Mouse (Mus musculus) small intestine, adult 10 weeks (tissue): ENCODE measurements around the gene Top2a. TPM values are rescaled to one million over a fixed set of nuclear protein-coding genes. Genes with fewer than 3 reads are reported as not detected.

ENCODE experiments used
- polyA plus RNA-seq: library from polyadenylated mRNA; stranded (reverse); fragments of 350-450 nt; fragmentation: Illumina TruSeq; extraction: RNeasy Lipid Tissue Mini Kit (QIAGEN cat#74804); gene quantifications from one replicate; pipeline ENCODE4 v1.2.3, GENCODE M21; 2014; ENCODE audit warnings: low replicate concordance

Gene Top2a
- polyA plus RNA-seq: 70.6 TPM

DNA sequence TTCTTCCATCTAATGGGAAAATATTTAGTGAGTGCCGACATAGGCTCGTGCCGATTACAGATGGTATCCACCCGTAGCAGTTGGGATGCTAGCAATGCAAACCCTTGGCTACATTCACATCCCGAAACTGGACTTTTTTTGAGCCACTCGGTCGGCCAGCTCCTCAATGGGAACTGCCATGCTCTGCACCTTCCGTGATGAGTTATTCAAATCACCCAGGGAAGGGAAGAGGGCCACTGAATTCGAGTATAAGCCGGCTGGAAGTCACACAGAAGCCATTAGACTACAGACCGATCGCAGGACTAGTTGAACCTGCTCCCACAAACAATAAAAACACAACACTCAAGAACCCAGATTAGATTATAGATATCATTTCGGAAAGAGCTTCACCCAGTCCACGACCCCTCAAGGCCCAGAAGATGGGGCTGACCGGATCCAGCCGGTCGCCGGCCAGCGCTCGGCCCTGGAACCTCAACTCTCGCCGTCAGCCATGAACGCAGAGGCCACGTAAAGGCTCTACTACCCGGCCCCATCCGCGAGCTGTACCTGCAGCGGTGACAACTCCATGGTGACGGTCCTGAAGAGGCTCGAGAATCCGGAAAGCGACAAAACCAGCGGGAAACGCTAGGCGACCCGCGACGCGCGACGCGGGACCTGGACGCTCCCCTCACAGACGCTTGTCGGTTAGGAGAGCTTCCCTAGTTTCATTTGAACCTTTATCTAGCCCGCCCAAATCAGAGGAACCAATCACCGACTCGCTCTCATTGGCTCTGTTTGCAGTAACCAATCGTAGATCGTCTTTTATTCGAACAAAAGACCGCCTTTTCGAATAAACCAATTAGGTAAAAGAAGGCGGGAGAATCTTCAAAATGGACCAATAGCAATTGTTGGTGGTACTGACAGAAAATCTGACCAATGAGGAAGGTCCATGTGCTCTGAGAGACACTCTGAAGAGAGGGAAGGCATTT, at the start of gene Top2a:
TSS of gene Top2a (minus strand) at position 690 of the 968 bp plus-strand sequence.

DNA sequence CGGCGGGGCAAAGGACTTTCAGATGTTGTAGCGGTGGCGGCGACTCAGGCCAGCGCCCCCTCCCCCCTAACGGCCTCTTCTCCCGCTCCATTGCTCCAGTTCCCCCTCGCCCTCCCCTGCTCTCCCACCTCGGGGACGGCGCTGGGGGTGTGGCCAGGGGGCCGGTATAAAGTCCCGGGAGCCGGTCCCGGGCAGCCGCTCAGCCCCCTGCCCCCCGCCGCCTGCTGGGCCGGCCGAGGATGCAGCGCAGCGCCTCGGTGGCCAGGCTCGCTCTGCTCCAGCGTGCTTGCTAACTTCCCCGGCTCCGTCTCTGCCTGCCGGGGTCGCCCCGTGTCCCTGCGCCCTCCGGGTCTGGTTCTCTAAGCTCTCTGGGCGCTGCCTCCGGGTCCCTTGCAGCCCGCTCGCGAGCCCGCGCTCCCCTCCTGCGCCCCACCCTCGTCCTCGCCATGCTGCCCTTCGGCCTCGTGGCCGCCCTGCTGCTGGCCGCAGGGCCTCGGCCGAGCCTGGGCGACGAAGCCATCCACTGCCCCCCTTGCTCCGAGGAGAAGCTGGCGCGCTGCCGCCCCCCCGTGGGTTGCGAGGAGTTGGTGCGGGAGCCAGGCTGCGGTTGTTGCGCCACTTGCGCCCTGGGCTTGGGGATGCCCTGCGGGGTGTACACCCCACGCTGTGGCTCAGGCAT, 17.2 kb upstream of the Top2a start, which contains the start of gene Igfbp4:
TSS of gene Igfbp4 (plus strand) at position 194 of the 679 bp plus-strand sequence.

GRCm38 (mm10) chr11:98982773-98983133, 41.2 kb downstream of the Top2a start, which contains the start of gene Gjd3:
Gene Gjd3 (minus strand): TSS chr11:98983016.

Other genes starting within 250 kb of the Top2a start
- gene Nr1d1, start 248.9 kb downstream of the Top2a start, polyA plus RNA-seq: 3.0 TPM
- gene Msl1, start 228.7 kb downstream of the Top2a start, polyA plus RNA-seq: 71.9 TPM
- gene Casc3, start 219.3 kb downstream of the Top2a start, polyA plus RNA-seq: 18.7 TPM
- gene Rapgefl1, start 187.4 kb downstream of the Top2a start, polyA plus RNA-seq: 4.2 TPM
- 19.3 TPM for gene Wipf2, start 160.6 kb downstream of the Top2a start, polyA plus RNA-seq
- 3.2 TPM for gene Cdc6, start 116.4 kb downstream of the Top2a start, polyA plus RNA-seq
- 0.74 TPM for gene Rara, start 96.4 kb downstream of the Top2a start, polyA plus RNA-seq
- gene Gjd3, start 41.2 kb downstream of the Top2a start, polyA plus RNA-seq: not detected
- 10.5 TPM for gene Igfbp4, start 17.1 kb upstream of the Top2a start, polyA plus RNA-seq
- 3.4 TPM for gene Tns4, start 65.1 kb upstream of the Top2a start, polyA plus RNA-seq
- gene Ccr7, start 130.9 kb upstream of the Top2a start, polyA plus RNA-seq: not detected
- 127 TPM for gene Smarce1, start 206.8 kb upstream of the Top2a start, polyA plus RNA-seq
- 3.8 TPM for gene Krt222, start 219.9 kb upstream of the Top2a start, polyA plus RNA-seq